Mouse (Mus musculus) heart, adult 2 months (tissue): ENCODE measurements around the gene Aloxe3. TPM values are rescaled to one million over a fixed set of nuclear protein-coding genes. Genes with fewer than 3 reads are reported as not detected.
A peak's percentile ranks its signal among the peaks of the same experiment; 100 is the strongest.

ENCODE experiments used
- DNase-seq, 2 experiments: peaks; one replicate each; pipeline ENCODE4 v3.0.0; 2021
- H3K27ac ChIP-seq: fragments of 200-600 bp; 2 replicates; pipeline ENCODE4 v1.8.1; 2022
- H3K27me3 ChIP-seq: fragments of 200-500 bp; 2 replicates; pipeline ENCODE4 v1.6.1; 2012; ENCODE audit warnings: mild to moderate bottlenecking, low read length, inconsistent platforms, mixed read lengths; ENCODE audit not compliant: control insufficient read depth, insufficient read depth
- H3K36me3 ChIP-seq: fragments of 200-500 bp; 2 replicates; pipeline ENCODE4 v1.6.1; 2012; ENCODE audit warnings: low read length, inconsistent platforms; ENCODE audit not compliant: control insufficient read depth, insufficient read depth
- H3K4me1 ChIP-seq: fragments of 200-500 bp; 2 replicates; pipeline ENCODE4 v1.6.1; 2011; ENCODE audit warnings: low read length; ENCODE audit not compliant: control insufficient read depth, insufficient read depth
- H3K4me3 ChIP-seq: fragments of 200-600 bp; 2 replicates; pipeline ENCODE4 v1.8.1; 2022
- H3K79me2 ChIP-seq: fragments of 200-500 bp; replicated peaks from 2 replicates; pipeline ENCODE4 v1.6.1; 2012; ENCODE audit warnings: mild to moderate bottlenecking, inconsistent platforms, low read length, moderate library complexity, mixed read lengths; ENCODE audit not compliant: control insufficient read depth, insufficient read depth
- H3K9ac ChIP-seq: fragments of 200-500 bp; 2 replicates; pipeline ENCODE4 v1.6.1; 2012; ENCODE audit warnings: low read depth, mild to moderate bottlenecking, control low read depth, inconsistent platforms, low read length, mixed read lengths
- CTCF ChIP-seq: fragments of 200-600 bp; IDR thresholded peaks from 2 replicates; pipeline ENCODE4 v1.8.1; 2022; ENCODE audit warnings: antibody characterized with exemption, mild to moderate bottlenecking, moderate library complexity
- EP300 ChIP-seq: fragments of 200-500 bp; IDR thresholded peaks from 2 replicates; pipeline ENCODE4 v1.6.1; 2011; ENCODE audit warnings: low read depth, low read length, control low read depth; ENCODE audit not compliant: insufficient read depth
- POLR2A ChIP-seq: fragments of 200-500 bp; IDR thresholded peaks from 2 replicates; pipeline ENCODE4 v1.6.1; 2011; ENCODE audit warnings: mild to moderate bottlenecking, low read depth, low read length, control low read depth; ENCODE audit not compliant: insufficient read depth
- WGBS: fragments of 180-500 bp; shearing (Covaris S2); methylation state at CpG from one replicate; pipeline ENCODE4 v1.1.7; 2018; 5-methylcytosine and 5-hydroxymethylcytosine counted together
- intact Hi-C: fragments of 180-260 bp; cut with DNase I; formaldehyde crosslinking; loops from one replicate; pipeline ENCODE4 v1.15.1; 2025
- polyA plus RNA-seq: library from polyadenylated mRNA; depleted of rRNA; stranded (reverse); fragments of >200 nt; gene quantifications from 2 replicates; pipeline ENCODE4 v1.2.3, GENCODE M21; 2012
- total RNA-seq, 2 experiments: library from RNA; stranded (reverse); gene quantifications; 2 replicates each; pipeline ENCODE4 v1.2.3; 2021

The Aloxe3 gene
- total and polyA plus RNA-seq, 3 experiments = 0.05 to 0.16 (median 0.07) TPM

DNA sequence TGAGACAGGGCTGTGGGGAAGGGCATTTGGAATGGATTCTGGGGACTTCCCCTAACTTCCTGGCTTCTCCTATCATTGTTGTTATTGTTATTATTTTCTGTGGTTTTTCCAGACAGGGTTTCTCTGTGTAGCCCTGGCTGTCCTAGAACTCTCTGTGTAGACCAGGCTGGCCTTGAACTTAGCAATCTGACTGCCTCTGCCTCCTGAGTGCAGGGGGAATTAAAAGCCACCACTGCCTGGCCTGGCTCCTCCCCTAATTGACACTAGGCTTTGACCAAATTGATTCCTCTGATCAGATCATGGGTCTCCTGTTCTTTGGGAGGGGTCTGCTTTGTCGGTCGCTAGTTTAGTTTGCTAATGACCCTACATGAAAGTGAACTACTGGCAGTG, 1.0 kb downstream of the Aloxe3 start:
- peaks cover 3% of the 10 kb centered on the region; the same call in 1 of the 2 replicates for H3K4me1 ChIP-seq
- DNase-seq = no peak
- intact Hi-C loops = loop anchor here (5.0 kb wide), 1 partner anchor 106 kb away; no protein-coding TSS in a partner anchor
- no peak overlapping the region; the same call in 1 of the 2 replicates for H3K4me3 ChIP-seq
- H3K9ac ChIP-seq = no peak overlapping the region
- H3K79me2 ChIP-seq = no peaks in the 10 kb centered on the region
- 73% methylated on average over 2 of the region's 2 CpGs for WGBS
- no peak overlapping the region; the same call in 1 of the 2 replicates for H3K27ac ChIP-seq
- H3K27me3 ChIP-seq = no peaks in the 10 kb centered on the region
- no peaks in the 10 kb centered on the region for H3K36me3 ChIP-seq
- TF ChIP-seq EP300 = no peak
- no peak for TF ChIP-seq POLR2A
- no peak for TF ChIP-seq CTCF

DNA sequence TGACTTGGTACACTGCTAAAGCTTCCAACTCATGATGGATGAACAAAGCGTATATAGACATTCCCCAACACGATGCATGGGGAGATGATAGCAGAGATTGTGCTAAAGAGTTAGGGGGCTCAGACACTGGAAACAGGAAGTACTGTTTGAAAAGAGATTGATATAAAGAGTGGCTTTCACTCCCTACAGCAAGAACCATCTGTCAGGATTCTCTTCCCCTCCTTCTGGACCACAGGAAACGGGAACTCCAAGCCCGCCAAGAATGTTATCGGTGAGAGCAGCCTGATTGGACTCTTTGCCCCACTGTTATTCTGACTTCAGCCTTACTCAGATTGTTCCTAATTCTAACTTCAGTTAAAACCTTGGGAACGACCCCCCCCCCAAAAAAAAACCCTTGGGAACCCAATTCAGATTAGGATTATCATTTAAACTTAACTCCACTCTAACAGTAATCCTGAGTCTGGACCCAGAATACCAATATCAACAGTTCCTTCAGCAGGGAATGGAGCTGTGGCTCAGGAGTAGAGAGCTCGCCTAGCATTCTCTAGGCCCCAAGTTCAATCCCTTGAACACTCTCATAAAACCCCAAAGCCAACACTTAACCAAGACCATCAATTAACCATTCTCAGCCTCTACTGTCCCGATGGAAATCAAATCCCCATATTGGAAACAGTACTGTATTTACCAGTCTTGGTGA, 2.9 kb downstream of the Aloxe3 start:
- Histone ChIP-seq H3K27ac (no peak overlapping the region), H3K9ac (no peak overlapping the region), H3K79me2 (no peaks in the 10 kb centered on the region), H3K27me3 (no peaks in the 10 kb centered on the region), H3K36me3 (no peaks in the 10 kb centered on the region), H3K4me1 (peaks cover 3% of the 10 kb centered on the region; the same call in 1 of the 2 replicates), H3K4me3 (no peak overlapping the region)
- 49% methylated on average over 8 of the region's 8 CpGs for WGBS
- intact Hi-C loops = loop anchor here (5.0 kb wide), 1 partner anchor 104 kb away; no protein-coding TSS in a partner anchor
- no peak for DNase-seq
- TF ChIP-seq EP300 = no peak
- TF ChIP-seq POLR2A = no peak
- no peak for TF ChIP-seq CTCF

DNA sequence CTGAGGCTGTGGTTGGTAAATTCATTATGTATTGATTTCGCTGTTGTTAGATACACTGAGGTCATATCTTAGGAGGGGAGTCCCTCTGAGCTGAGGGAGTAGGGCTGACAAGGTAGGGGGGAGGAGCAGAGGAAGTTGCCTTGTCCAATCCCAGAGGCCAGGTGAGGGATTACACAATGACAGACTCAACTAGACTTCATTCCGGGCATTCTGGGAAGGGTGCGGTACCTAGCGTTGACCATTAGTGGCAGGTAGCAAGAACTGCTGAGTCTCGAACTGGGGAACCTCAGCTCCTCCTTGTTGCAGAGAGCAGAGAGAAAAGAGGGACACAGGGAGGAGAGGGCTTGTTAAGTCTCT, 7.8 kb downstream of the Aloxe3 start:
- no peaks in the 10 kb centered on the region for H3K27me3 ChIP-seq
- H3K27ac ChIP-seq = no peak overlapping the region
- 48% methylated on average over 5 of the region's 5 CpGs for WGBS
- H3K9ac ChIP-seq = no peak overlapping the region
- H3K4me3 ChIP-seq = no peak overlapping the region
- H3K4me1 ChIP-seq = no peaks in the 10 kb centered on the region
- H3K36me3 ChIP-seq = no peaks in the 10 kb centered on the region
- TF ChIP-seq CTCF = no peak
- TF ChIP-seq EP300 = no peak
- TF ChIP-seq POLR2A = no peak
- H3K79me2 ChIP-seq = no peaks in the 10 kb centered on the region
- intact Hi-C loops = no loop called here
- no peak for DNase-seq

DNA sequence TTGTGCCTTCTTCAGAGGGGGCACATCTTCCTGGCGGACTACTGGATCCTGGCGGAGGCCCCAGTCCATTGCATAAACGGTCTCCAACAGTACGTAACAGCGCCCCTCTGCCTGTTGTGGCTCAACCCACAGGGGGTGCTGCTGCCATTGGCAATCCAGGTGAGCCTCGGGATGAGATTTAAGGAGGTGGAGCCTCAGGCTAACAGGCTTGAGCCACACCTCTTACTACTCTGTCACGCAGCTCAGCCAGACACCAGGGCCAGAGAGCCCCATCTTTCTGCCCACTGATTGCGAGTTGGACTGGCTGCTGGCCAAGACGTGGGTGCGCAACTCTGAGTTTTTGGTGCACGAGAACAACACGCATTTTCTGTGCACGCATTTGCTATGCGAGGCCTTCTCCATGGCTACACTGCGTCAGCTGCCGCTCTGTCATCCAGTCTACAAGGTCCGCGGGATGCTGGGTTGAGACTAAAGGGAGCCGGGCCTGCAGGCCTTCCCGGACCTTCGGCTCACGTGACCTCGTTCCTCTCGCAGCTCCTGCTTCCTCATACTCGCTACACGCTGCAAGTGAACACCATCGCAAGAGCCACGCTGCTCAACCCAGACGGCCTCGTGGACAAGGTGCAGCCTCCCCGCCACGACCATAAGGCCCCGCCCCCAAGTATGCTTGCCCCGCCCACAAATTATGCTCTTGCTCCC, 8.4 kb downstream of the Aloxe3 start:
- Histone ChIP-seq H3K4me1 (no peaks in the 10 kb centered on the region), H3K27me3 (no peaks in the 10 kb centered on the region), H3K9ac (peak overlapping the region; percentile 35), H3K4me3 (peak overlapping the region; percentile 57), H3K27ac (no peak overlapping the region), H3K36me3 (no peaks in the 10 kb centered on the region), H3K79me2 (no peaks in the 10 kb centered on the region)
- 5% methylated on average over 34 of the region's 34 CpGs for WGBS
- intact Hi-C loops = no loop called here
- peak; percentile 49 to 51 for DNase-seq
- no peak for TF ChIP-seq POLR2A
- TF ChIP-seq CTCF = peak; percentile 54

DNA sequence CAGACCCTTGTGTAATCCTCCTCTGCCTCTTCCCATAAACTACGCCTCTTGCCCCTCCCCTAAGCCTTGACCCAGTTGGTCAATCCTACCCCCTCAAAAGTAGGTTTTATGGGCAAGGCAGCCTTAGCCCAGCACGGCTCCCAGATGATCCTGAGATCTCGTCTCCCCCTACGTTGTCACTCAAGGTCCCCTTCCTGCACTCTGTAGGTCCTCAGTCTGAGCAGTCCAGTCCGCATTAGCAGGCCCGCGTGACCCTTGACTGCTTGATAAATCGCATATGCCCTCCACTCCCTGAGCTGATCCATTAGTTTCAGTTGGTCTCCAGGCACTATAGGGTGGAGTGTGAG, 8.9 kb downstream of the Aloxe3 start:
- no peaks in the 10 kb centered on the region for H3K27me3 ChIP-seq
- H3K36me3 ChIP-seq = no peaks in the 10 kb centered on the region
- DNase-seq = no peak
- 53% methylated on average over 8 of the region's 8 CpGs for WGBS
- no peak overlapping the region for H3K27ac ChIP-seq
- intact Hi-C loops = no loop called here
- H3K4me3 ChIP-seq = peak overlapping the region; percentile 57; the same call in 1 of the 2 replicates
- no peak overlapping the region for H3K9ac ChIP-seq
- H3K79me2 ChIP-seq = no peaks in the 10 kb centered on the region
- H3K4me1 ChIP-seq = no peaks in the 10 kb centered on the region
- no peak for TF ChIP-seq CTCF
- no peak for TF ChIP-seq POLR2A
- TF ChIP-seq EP300 = no peak

DNA sequence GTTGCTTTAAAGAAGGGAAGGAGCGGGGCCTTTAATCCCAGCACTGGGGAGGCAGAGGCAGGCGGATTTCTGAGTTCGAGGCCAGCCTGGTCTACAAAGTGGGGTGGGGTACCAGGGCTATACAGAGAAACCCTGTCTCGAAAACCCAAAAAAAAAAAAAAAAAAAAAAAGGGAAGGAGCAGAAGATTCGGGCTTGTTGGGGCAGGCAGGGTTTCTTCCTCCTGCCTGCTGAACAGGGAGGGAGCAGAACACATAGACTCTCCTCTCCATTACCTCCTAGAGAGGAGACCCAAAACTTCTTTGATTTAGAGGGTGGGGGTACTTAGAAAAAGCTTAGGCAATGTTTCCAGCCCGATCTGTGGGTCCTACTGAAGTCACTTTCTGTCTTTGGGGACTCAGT, 9.7 kb downstream of the Aloxe3 start:
- H3K27ac ChIP-seq = no peak overlapping the region
- no peaks in the 10 kb centered on the region for H3K79me2 ChIP-seq
- H3K27me3 ChIP-seq = no peaks in the 10 kb centered on the region
- no peak for TF ChIP-seq EP300
- no peak for TF ChIP-seq CTCF
- no peak for TF ChIP-seq POLR2A
- H3K4me1 ChIP-seq = no peaks in the 10 kb centered on the region
- H3K4me3 ChIP-seq = no peak overlapping the region
- DNase-seq = no peak
- intact Hi-C loops = no loop called here
- H3K36me3 ChIP-seq = no peaks in the 10 kb centered on the region
- H3K9ac ChIP-seq = no peak overlapping the region
- WGBS = 85% methylated on average over 6 of the region's 6 CpGs
